29 mouse cellular contexts compared by ENCODE assay signal in the genomic region with DNA sequence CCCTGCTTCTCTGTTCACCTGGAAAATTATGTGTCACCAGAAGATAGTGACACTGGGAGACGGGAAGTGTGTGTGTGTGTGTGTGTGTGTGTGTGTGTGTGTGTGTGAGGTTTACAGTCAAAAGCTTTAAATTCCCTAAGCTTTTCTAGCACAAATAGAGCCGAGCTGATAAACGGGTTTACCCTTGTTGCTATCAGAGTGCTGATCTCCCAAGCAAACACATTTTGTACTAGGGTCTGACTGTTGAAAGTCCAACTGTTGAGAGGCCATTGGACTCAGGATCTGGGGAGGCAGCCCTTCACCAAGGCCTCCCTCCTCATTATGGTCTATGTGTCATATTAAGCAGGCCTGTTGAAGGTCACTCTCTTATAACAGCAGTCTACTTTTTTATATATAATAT.
DNase-seq lines count a peak whose midpoint lies in the region; ATAC-seq and TF ChIP-seq lines count a peak whose summit lies in the region.
"Had no signal": no experiment of that assay in that cellular context is flagged by ENCODE, and none has a peak within 500 bp of the region (broad histone marks: within the 10 kb centered on the region; RNA-seq: fewer than 3 reads in every experiment).

No protein-coding gene starts in this region.

- no peak overlapping the region for H3K4me2 ChIP-seq in intestine, embryonic 15.5 days (replicated peaks)
- H3K4me2 ChIP-seq in liver, embryonic 12.5 days: no peak overlapping the region
- no peak overlapping the region for H3K4me2 ChIP-seq in liver, postnatal 0 days (ENCODE audit: low read depth, low read length)
- H3K4me2 ChIP-seq: heart, embryonic 13.5 days; hindbrain, embryonic 14.5 days; midbrain, embryonic 13.5 days; neural tube, embryonic 13.5 days had no signal

- H3K27me3 ChIP-seq in intestine, embryonic 15.5 days (replicated peaks): no peaks in the 10 kb centered on the region
- H3K27me3 ChIP-seq in liver, embryonic 12.5 days (replicated peaks): no peaks in the 10 kb centered on the region
- H3K27me3 ChIP-seq in liver, postnatal 0 days (ENCODE audit: insufficient read depth, low read length): no peaks in the 10 kb centered on the region
- H3K27me3 ChIP-seq: heart, embryonic 13.5 days; midbrain, embryonic 13.5 days; neural tube, embryonic 13.5 days; Patski had no signal

- DNase-seq in liver, postnatal 0 days: no peak
- peak; percentile 74 for DNase-seq in yolk sac, embryonic 10.5 days (ENCODE audit: low spot score)
- DNase-seq in cerebellum, adult 11-12 months: no peak
- no peak for DNase-seq in cerebellum, adult 11 months
- DNase-seq: adrenal gland, postnatal 25 days; cerebellum, adult 8-10 months; cerebellum, postnatal 25 days; gastrocnemius, adult 2 months; gastrocnemius, postnatal 36 days; heart, adult 2 months; heart, postnatal 10 days; kidney, adult 8-10 months; kidney, postnatal 4 days; lung, adult 18-20 months; right cerebral cortex, postnatal 4 days; thymus, adult 18-20 months; thymus, postnatal 25 days had no signal

- 37% methylated on average over 3 of the region's 3 CpGs for WGBS in intestine, embryonic 15.5 days
- WGBS in liver, embryonic 12.5 days (ENCODE audit: insufficient replicate concordance): 58% methylated on average over 3 of the region's 3 CpGs
- 39% methylated on average over 3 of the region's 3 CpGs for WGBS in liver, postnatal 0 days (ENCODE audit: insufficient replicate concordance)

- H3K4me3 ChIP-seq in intestine, embryonic 15.5 days (replicated peaks): no peak overlapping the region
- no peak overlapping the region for H3K4me3 ChIP-seq in liver, embryonic 12.5 days
- no peak overlapping the region for H3K4me3 ChIP-seq in liver, postnatal 0 days (ENCODE audit: low read depth, low read length)
- H3K4me3 ChIP-seq: gastrocnemius, adult 2 months; heart, adult 2 months; heart, embryonic 13.5 days; midbrain, embryonic 13.5 days; neural tube, embryonic 13.5 days had no signal

- peak; percentile 84 for ATAC-seq in intestine, embryonic 15.5 days
- ATAC-seq in liver, embryonic 12.5 days: peak; percentile 50; the same call in 1 of the 2 replicates
- peak; percentile 75 for ATAC-seq in liver, postnatal 0 days
- no peak for ATAC-seq in frontal cortex, adult (ENCODE audit: low TSS enrichment)
- ATAC-seq: forebrain, embryonic 14.5 days; lung, postnatal 0 days; Patski had no signal

- H3K9ac ChIP-seq in intestine, embryonic 15.5 days: no peak overlapping the region
- no peak overlapping the region for H3K9ac ChIP-seq in liver, embryonic 12.5 days
- no peak overlapping the region for H3K9ac ChIP-seq in liver, postnatal 0 days (replicated peaks)
- H3K9ac ChIP-seq: heart, embryonic 13.5 days; hindbrain, embryonic 14.5 days; midbrain, embryonic 13.5 days; neural tube, embryonic 13.5 days had no signal

- H3K27ac ChIP-seq in intestine, embryonic 15.5 days: 0 out of 2 replicates have a peak overlapping the region, but pooled peaks have one; percentile 17
- H3K27ac ChIP-seq in liver, embryonic 12.5 days: 0 out of 2 replicates have a peak overlapping the region, but pooled peaks have one; percentile 15
- H3K27ac ChIP-seq in liver, postnatal 0 days (ENCODE audit: low read depth): peak overlapping the region; percentile 48; the same call in 1 of the 2 replicates
- H3K27ac ChIP-seq: gastrocnemius, adult 2 months; heart, adult 2 months; heart, embryonic 13.5 days; hindbrain, embryonic 14.5 days; kidney, postnatal 0 days; macrophage; midbrain, embryonic 13.5 days; neural tube, embryonic 13.5 days had no signal

- no peak for TF ChIP-seq CTCF in liver, postnatal 0 days (IDR thresholded peaks at IDR 0.05; ENCODE audit: low read depth)

- TF ChIP-seq EP300 in liver, postnatal 0 days (IDR thresholded peaks at IDR 0.05; ENCODE audit: low read depth): no peak

- H3K4me1 ChIP-seq in intestine, embryonic 15.5 days (replicated peaks): peaks cover 4% of the 10 kb centered on the region; the same call in 1 of the 2 replicates
- 0 out of 2 replicates have a peak, but pooled peaks cover 7% of the 10 kb centered on the region for H3K4me1 ChIP-seq in liver, embryonic 12.5 days
- peaks cover under 1% of the 10 kb centered on the region; the same call in 1 of the 2 replicates for H3K4me1 ChIP-seq in liver, postnatal 0 days (ENCODE audit: insufficient read depth)

- no peaks in the 10 kb centered on the region for H3K36me3 ChIP-seq in intestine, embryonic 15.5 days
- no peaks in the 10 kb centered on the region for H3K36me3 ChIP-seq in liver, embryonic 12.5 days
- no peaks in the 10 kb centered on the region for H3K36me3 ChIP-seq in liver, postnatal 0 days (replicated peaks; ENCODE audit: insufficient read depth, low read length)
- H3K36me3 ChIP-seq: heart, embryonic 13.5 days; midbrain, embryonic 13.5 days; neural tube, embryonic 13.5 days had no signal

- H3K9me3 ChIP-seq in intestine, embryonic 15.5 days: no peaks in the 10 kb centered on the region
- H3K9me3 ChIP-seq in liver, embryonic 12.5 days (replicated peaks): no peaks in the 10 kb centered on the region
- H3K9me3 ChIP-seq in liver, postnatal 0 days (ENCODE audit: low read length): no peaks in the 10 kb centered on the region
- H3K9me3 ChIP-seq: heart, embryonic 13.5 days; midbrain, embryonic 13.5 days; neural tube, embryonic 13.5 days had no signal
